Mouse (Mus musculus) liver, adult 2 months (tissue): Measurements from ENCODE around the gene Dnah2. TPM values are rescaled to one million over a fixed set of nuclear protein-coding genes. Genes with fewer than 3 reads are reported as not detected.
A peak's percentile ranks its signal among the peaks of the same experiment; 100 is the strongest.

ENCODE experiments used
- DNase-seq: peaks from one replicate; pipeline ENCODE4 v3.0.0-alpha.2; 2011; ENCODE audit warnings: low read depth, low spot score; ENCODE audit errors: extremely low read depth
- H3K27ac ChIP-seq: fragments of 200-500 bp; replicated peaks from 2 replicates; pipeline ENCODE4 v1.5.1; 2012; ENCODE audit warnings: low read depth, mild to moderate bottlenecking, control low read depth, inconsistent platforms, low read length; ENCODE audit not compliant: insufficient read depth
- H3K27me3 ChIP-seq: fragments of 200-500 bp; 2 replicates; pipeline ENCODE4 v1.6.1; 2012; ENCODE audit warnings: mild to moderate bottlenecking, moderate library complexity, low read length, inconsistent platforms; ENCODE audit not compliant: control insufficient read depth, insufficient read depth
- H3K36me3 ChIP-seq: fragments of 200-500 bp; 2 replicates; pipeline ENCODE4 v1.6.1; 2012; ENCODE audit warnings: low read length, inconsistent platforms; ENCODE audit not compliant: control insufficient read depth, insufficient read depth
- H3K4me1 ChIP-seq: fragments of 200-500 bp; 2 replicates; pipeline ENCODE4 v1.6.1; 2011; ENCODE audit warnings: low read length; ENCODE audit not compliant: control insufficient read depth, insufficient read depth
- H3K4me3 ChIP-seq: fragments of 200-500 bp; 2 replicates; pipeline ENCODE4 v1.5.1; 2011; ENCODE audit warnings: low read depth, mild to moderate bottlenecking, control low read depth, low read length, moderate library complexity; ENCODE audit not compliant: insufficient read depth
- H3K79me2 ChIP-seq: fragments of 200-500 bp; 2 replicates; pipeline ENCODE4 v1.6.1; 2012; ENCODE audit warnings: inconsistent platforms, mild to moderate bottlenecking, low read length, moderate library complexity; ENCODE audit not compliant: control insufficient read depth, insufficient read depth
- H3K9ac ChIP-seq: fragments of 200-500 bp; 2 replicates; pipeline ENCODE4 v1.6.1; 2012; ENCODE audit warnings: low read depth, mild to moderate bottlenecking, control low read depth, inconsistent platforms, low read length
- CTCF ChIP-seq: fragments of 200-500 bp; IDR thresholded peaks from 2 replicates; pipeline ENCODE4 v1.5.1; 2011; ENCODE audit warnings: low read depth, low read length, control low read depth
- POLR2A ChIP-seq: fragments of 200-500 bp; IDR thresholded peaks from 2 replicates; pipeline ENCODE4 v1.6.1; 2011; ENCODE audit warnings: low read length, control low read depth; ENCODE audit not compliant: insufficient read depth; ENCODE audit errors: extremely low read depth
- WGBS: fragments of 180-500 bp; shearing (Covaris S2); methylation state at CpG from one replicate; pipeline ENCODE4 v1.1.7; 2018; 5-methylcytosine and 5-hydroxymethylcytosine counted together
- polyA plus RNA-seq: library from polyadenylated mRNA; depleted of rRNA; stranded (reverse); fragments of >200 nt; gene quantifications from 2 replicates; pipeline ENCODE4 v1.2.3, GENCODE M21; 2012
- total RNA-seq: library from RNA; depleted of rRNA; stranded (reverse); fragments of >200 nt; gene quantifications from 2 replicates; pipeline ENCODE4 v1.2.3, GENCODE M21; 2014

Dnah2 gene
- total and polyA plus RNA-seq, 2 experiments: 0.02 to 0.09 TPM

DNA sequence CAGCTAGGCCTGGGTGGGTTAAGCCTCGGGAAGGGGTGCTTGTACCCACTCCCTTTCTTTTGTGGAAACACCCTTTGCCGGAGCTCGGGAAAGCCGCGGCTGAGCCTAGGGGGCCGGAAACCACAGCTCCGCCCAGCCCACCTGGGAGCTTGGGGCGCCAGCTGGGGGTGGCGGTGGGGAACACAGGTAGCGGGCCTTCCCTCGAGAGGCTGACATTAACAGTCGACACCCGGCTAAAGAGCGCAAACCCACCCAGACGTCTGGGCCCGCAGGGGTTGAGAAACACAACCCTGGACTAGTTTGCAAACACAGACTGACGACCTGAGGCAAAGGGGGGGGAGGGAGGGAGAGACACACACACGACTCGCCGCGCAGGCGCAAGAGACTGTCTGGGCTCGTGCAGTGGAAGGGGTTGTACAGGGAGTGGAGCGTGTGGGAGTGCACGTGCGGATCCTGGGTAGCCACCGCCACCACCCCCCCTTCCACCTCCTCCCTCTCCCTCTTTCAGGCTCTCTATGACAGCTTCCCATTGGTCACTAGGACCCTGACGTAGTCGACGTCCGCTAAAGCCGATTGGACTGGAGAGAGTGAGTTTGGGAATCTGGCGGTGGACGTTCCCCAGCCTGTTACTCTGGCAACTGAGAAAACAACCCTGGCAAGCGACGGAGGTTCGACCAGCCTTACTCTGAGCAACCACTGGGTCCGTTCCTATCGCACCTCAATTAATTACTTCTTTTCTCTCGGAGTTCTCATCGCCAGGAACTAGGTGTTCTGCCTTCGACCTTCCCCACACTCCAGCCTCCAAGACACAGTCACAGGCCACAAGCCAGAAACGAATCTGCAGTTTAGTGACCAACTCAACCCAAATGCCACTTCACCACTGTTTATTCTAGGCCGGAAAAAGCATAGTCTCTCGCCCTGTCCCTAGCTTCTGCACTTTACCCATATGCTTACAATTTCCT lies 130.1 kb downstream of the Dnah2 start:
- H3K4me3 ChIP-seq: peak overlapping the region; percentile 62
- TF ChIP-seq POLR2A (peak; percentile 79; the same call in 1 of the 2 replicates), CTCF (peak; percentile 12; the same call in 1 of the 2 replicates)
- H3K36me3 ChIP-seq: no peaks in the 10 kb centered on the region
- peak overlapping the region; percentile 98 for H3K27ac ChIP-seq
- peak overlapping the region; percentile 86 for H3K9ac ChIP-seq
- peaks cover 20% of the 10 kb centered on the region for H3K4me1 ChIP-seq
- no peaks in the 10 kb centered on the region for H3K27me3 ChIP-seq
- H3K79me2 ChIP-seq: no peaks in the 10 kb centered on the region
- under 1% methylated on average over 45 of the region's 45 CpGs for WGBS
- DNase-seq: peak; percentile 99

DNA sequence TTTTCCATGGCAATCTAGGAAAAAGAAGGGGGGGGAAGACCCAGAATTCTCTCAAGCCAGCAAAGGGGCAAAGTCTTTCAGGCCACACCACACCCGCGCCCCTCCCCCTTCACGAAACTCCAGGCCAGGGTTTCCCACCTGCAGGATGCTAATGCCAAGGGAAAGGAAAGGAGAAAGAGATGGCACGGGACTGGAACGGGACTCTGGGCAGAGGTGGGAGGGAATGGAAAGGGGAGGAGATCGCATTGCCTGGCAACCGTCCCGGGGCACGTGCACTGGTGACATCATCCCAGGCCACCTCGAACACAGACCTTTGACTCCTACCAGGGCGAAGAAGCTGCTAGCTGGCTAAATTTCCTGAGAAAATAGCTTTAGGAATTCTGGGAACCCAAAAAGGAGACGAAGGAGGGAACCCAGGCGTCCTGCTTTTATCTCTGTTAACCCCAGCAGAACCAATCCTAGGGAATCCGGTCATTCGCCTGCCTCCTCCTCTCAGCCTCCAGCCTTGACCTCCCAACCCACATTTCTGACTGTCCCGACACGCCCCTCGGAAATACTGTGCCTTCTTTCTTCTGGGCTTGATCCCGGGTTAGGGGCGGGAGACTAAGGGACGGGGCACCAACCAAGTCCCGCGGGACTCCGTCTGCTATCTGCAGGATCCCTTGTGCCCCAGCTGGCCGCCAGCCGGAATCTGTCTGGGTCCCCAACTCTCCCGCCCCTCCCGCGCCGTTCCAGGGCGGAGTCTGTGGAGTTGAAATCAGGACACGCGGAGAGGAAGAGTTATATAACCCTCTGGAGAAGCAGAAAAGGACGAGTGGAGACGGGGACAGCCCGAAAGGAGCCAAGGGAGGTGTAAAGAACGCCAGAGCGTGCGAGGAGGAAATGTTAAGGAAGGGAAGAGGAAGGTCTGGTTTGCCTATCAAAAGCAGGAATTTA lies 131.2 kb downstream of the Dnah2 start:
- no peaks in the 10 kb centered on the region for H3K36me3 ChIP-seq
- DNase-seq: peak; percentile 93
- peak overlapping the region; percentile 62 for H3K4me3 ChIP-seq
- H3K4me1 ChIP-seq: peaks cover 25% of the 10 kb centered on the region
- under 1% methylated on average over 39 of the region's 39 CpGs for WGBS
- peak overlapping the region; percentile 86 for H3K9ac ChIP-seq
- no peaks in the 10 kb centered on the region for H3K27me3 ChIP-seq
- TF ChIP-seq CTCF (no peak), POLR2A (peak; percentile 76; the same call in 1 of the 2 replicates)
- H3K27ac ChIP-seq: peak overlapping the region; percentile 98
- H3K79me2 ChIP-seq: no peaks in the 10 kb centered on the region

- Histone ChIP-seq H3K4me3 (peak overlapping the region; percentile 9; the same call in 1 of the 2 replicates), H3K4me1 (peaks cover 30% of the 10 kb centered on the region), H3K79me2 (no peaks in the 10 kb centered on the region), H3K36me3 (no peaks in the 10 kb centered on the region), H3K27ac (peak overlapping the region; percentile 98), H3K27me3 (no peaks in the 10 kb centered on the region), H3K9ac (peak overlapping the region; percentile 57)
- DNase-seq: no peak
- 9% methylated on average over 8 of the region's 8 CpGs for WGBS
- TF ChIP-seq CTCF: no peak
- TF ChIP-seq POLR2A: no peak
These were observed 131.9 kb downstream of the Dnah2 start for GRCm38 (mm10) chr11:69416921-69417448.

GRCm38 (mm10) chr11:69416509-69416908 lies 132.4 kb downstream of the Dnah2 start:
- WGBS: 3% methylated on average over 4 of the region's 4 CpGs
- Histone ChIP-seq H3K36me3 (no peaks in the 10 kb centered on the region), H3K79me2 (no peaks in the 10 kb centered on the region), H3K4me1 (peaks cover 33% of the 10 kb centered on the region), H3K27ac (no peak overlapping the region), H3K4me3 (no peak overlapping the region), H3K27me3 (no peaks in the 10 kb centered on the region), H3K9ac (no peak overlapping the region)
- DNase-seq: no peak
- no peak for TF ChIP-seq POLR2A
- TF ChIP-seq CTCF: no peak

DNA sequence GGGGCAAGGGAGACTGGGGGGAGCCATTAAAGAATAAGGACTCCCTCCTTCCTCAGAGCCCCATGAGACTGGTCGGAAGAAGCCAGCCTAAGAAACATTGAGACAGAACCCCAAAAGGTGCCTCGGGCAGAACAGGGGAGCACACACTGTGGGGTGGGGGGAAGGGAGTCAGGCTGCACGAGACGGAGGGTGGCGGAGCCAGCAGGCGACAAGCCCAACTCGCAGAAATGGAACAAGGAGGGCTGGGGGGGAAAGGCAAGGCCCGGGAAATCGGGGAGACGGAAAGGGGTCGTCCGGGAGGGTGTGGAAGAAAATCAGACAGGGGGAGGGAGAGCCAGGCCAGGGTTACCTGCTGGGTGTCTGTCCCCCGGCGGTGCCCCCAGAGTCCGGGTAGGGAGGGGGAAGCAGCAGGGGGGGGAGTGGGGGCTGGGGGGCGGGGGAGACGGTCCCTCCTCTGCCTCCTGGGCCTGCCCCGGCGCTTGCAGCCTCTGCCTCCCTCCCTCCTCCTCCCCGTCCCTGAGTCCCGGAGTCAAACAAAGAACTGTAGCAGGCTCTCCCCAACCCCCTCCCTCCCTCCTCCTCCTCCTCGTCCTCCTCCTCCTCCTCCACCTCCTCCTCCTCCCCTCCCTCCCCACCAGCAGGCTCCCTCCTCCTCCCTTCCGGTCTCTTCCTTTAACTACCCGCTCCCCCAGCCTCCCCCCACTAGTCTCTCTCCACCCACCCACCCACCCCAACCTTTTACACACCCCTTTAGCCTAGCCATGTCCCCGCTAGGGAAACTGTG lies 133.1 kb downstream of the Dnah2 start:
- 3% methylated on average over 17 of the region's 25 CpGs for WGBS
- Histone ChIP-seq H3K36me3 (no peaks in the 10 kb centered on the region), H3K4me3 (peak overlapping the region; percentile 72), H3K79me2 (no peaks in the 10 kb centered on the region), H3K27ac (peak overlapping the region; percentile 84), H3K4me1 (peaks cover 33% of the 10 kb centered on the region), H3K9ac (peak overlapping the region; percentile 69), H3K27me3 (no peaks in the 10 kb centered on the region)
- TF ChIP-seq CTCF (no peak), POLR2A (0 out of 2 replicates have a peak, but pooled peaks have one; percentile 7)
- peak; percentile 70 for DNase-seq
